Mouse (Mus musculus): ENCODE data around the gene Klhdc1. TPM values are rescaled to one million over a fixed set of nuclear protein-coding genes. Genes with fewer than 3 reads are reported as not detected.

The Klhdc1 gene
- total and polyA plus RNA-seq, 3 experiments = 6.4 to 8.2 (median 7.2) TPM

DNA sequence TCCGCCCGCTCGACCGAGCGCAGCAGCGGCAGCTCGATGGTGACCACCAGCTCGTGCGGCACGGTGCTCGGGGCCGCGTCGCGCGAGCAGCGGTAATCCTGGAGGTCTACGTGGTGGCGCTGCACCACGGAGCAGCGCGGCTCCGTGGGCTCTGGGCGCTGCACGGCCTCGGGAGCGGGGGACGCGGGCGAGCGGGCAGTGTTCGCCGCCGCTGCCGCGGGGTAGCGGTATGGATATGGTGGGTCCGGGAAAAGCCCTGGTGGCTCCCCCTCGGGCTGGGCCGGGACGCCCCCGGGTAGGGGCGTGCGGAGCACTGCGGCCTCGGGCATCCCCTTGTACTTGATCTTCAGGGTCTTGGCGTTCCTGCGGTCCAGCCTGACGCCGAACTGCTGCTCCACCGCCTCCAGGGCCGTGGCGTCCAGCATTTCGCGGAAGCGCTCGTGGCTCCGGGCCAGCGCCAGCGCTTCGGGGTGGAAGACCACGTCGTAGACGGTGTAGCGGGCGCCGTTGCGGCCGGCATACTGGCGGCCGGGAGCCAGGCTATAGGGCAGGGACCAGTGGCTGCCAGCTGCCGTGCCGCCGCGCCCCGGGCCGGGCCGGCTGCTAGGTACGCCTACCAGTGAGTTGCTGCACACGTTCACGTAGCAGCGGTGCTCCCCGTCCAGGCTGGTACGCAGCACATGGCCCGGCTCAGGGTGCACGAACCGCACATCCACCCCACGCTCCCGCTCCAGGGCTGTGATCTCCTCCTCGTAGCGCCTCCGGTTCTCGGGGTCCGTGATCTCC, 43.4 kb upstream of the Klhdc1 start:
- H3K4me1 ChIP-seq (ENCODE audit: control insufficient read depth in 1 of 2, insufficient read depth in 2 of 2) = peaks cover 6 to 29% of the 10 kb centered on the region in 2 experiments; a peak in 3 of 4 replicates
- no peak for TF ChIP-seq POLR2A (IDR thresholded peaks at IDR 0.05; ENCODE audit: low read depth, low read length)
- TF ChIP-seq ELF1 (IDR thresholded peaks at IDR 0.05; ENCODE audit: low read depth, low read length) = peak; percentile 23; the same call in 1 of the 2 replicates
- TF ChIP-seq MXI1 (IDR thresholded peaks at IDR 0.05; ENCODE audit: low read depth, low read length) = peak; percentile 91
- no peak for TF ChIP-seq JUND (conservative IDR thresholded peaks at IDR 0.05; ENCODE audit: low read depth, low read length)
- TF ChIP-seq MYC (IDR thresholded peaks at IDR 0.05; ENCODE audit: low read depth, low read length) = peak; percentile 8; the same call in 1 of the 2 replicates
- TF ChIP-seq UBTF (IDR thresholded peaks at IDR 0.05; ENCODE audit: low read depth, low read length) = peak; percentile 70
- no peak for TF ChIP-seq E2F4 (IDR thresholded peaks at IDR 0.05; ENCODE audit: insufficient replicate concordance, low read depth, low read length)
- TF ChIP-seq TBP (conservative IDR thresholded peaks at IDR 0.05; ENCODE audit: low read depth, low read length) = no peak
- peak; percentile 7; the same call in 1 of the 2 replicates for TF ChIP-seq ZMIZ1 (IDR thresholded peaks at IDR 0.05; ENCODE audit: low read depth, low read length)
- no peak for TF ChIP-seq BHLHE40 (IDR thresholded peaks at IDR 0.05; ENCODE audit: low read depth, low read length)
- no peak for TF ChIP-seq CTCF (conservative IDR thresholded peaks at IDR 0.05 in 1 of 2, IDR thresholded peaks at IDR 0.05 in 1 of 2; ENCODE audit: low read depth in 2 of 2, low read length in 2 of 2)
- dilution Hi-C loops (cut with MboI; ENCODE audit: extremely low pct_ligation_motif_present, extremely low pct_unique_long_range_greater_than_20kb, low sequenced_read_pairs) = no loop called here
- in situ Hi-C loops (cut with MboI; ENCODE audit: low pct_ligation_motif_present, low pct_unique_long_range_greater_than_20kb, low sequenced_read_pairs) = no loop called here
- H3K79me2 ChIP-seq (replicated peaks; ENCODE audit: control insufficient read depth, extremely low read depth, insufficient read depth, poor library complexity, severe bottlenecking) = peaks cover 47% of the 10 kb centered on the region
- peak overlapping the region; percentile 91 to 98 (median 97) for H3K4me3 ChIP-seq (replicated peaks in 1 of 3; ENCODE audit: low read depth in 2 of 3, low read length in 2 of 3, poor library complexity in 1 of 3)
- peak overlapping the region; percentile 61 for H3K9ac ChIP-seq (ENCODE audit: insufficient read depth, low read depth)
- peaks cover 22 to 38% of the 10 kb centered on the region in 2 experiments for H3K36me3 ChIP-seq (replicated peaks in 1 of 2; ENCODE audit: control insufficient read depth in 1 of 2, insufficient read depth in 1 of 2, low read length in 1 of 2)
- H3K27me3 ChIP-seq (replicated peaks) = no peaks in the 10 kb centered on the region
- DNase-seq (ENCODE audit: extremely low read depth) = no peak
- peak overlapping the region; percentile 91 for H3K4me2 ChIP-seq (ENCODE audit: insufficient read depth, low read depth, poor library complexity, severe bottlenecking)
- peak overlapping the region; percentile 84 for H3K27ac ChIP-seq (ENCODE audit: insufficient read depth, low read depth)
- no peaks in the 10 kb centered on the region for H3K9me3 ChIP-seq (replicated peaks; ENCODE audit: low read length)

DNA sequence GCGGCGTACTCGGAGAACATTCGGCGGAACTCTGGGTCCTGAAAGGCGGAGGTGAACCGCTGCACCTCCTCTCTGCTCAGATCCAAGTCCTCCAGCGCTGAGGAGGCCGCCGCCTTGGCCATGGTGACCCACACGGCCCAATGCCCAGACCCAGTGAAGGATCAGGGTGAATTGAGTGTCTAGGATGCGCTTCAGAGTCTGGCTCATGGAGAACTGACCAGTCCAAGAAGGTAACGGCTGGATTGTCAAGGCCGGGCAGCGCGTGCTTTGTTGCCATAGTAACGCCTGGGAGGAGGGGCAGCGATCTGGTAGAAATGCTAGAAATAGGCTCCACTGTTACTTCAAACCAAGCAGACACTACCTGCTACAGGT, 42.8 kb upstream of the Klhdc1 start, which contains the start of gene Dnaaf2:
Dnaaf2 (minus strand) TSS at position 266 of the 372 bp plus-strand sequence.
- Histone ChIP-seq H3K4me1 (ENCODE audit: control insufficient read depth in 1 of 2, insufficient read depth in 2 of 2) (peaks cover 6 to 23% of the 10 kb centered on the region in 2 experiments; a peak in 3 of 4 replicates), H3K79me2 (replicated peaks; ENCODE audit: control insufficient read depth, extremely low read depth, insufficient read depth, poor library complexity, severe bottlenecking) (peaks cover 41% of the 10 kb centered on the region), H3K36me3 (replicated peaks in 1 of 2; ENCODE audit: control insufficient read depth in 1 of 2, insufficient read depth in 1 of 2, low read length in 1 of 2) (peaks cover 26 to 40% of the 10 kb centered on the region in 2 experiments), H3K9me3 (replicated peaks; ENCODE audit: low read length) (no peaks in the 10 kb centered on the region), H3K4me2 (ENCODE audit: insufficient read depth, low read depth, poor library complexity, severe bottlenecking) (peak within 1 kb of the TSS; percentile 91), H3K4me3 (replicated peaks in 1 of 3; ENCODE audit: low read depth in 2 of 3, low read length in 2 of 3, poor library complexity in 1 of 3) (peak within 1 kb of the TSS; percentile 91 to 98 (median 97)), H3K9ac (ENCODE audit: insufficient read depth, low read depth) (peak within 1 kb of the TSS; percentile 61), H3K27ac (ENCODE audit: insufficient read depth, low read depth) (peak within 1 kb of the TSS; percentile 84), H3K27me3 (replicated peaks) (no peaks in the 10 kb centered on the region)
- dilution Hi-C loops (cut with MboI; ENCODE audit: extremely low pct_ligation_motif_present, extremely low pct_unique_long_range_greater_than_20kb, low sequenced_read_pairs) (no loop called here), in situ Hi-C loops (cut with MboI; ENCODE audit: low pct_ligation_motif_present, low pct_unique_long_range_greater_than_20kb, low sequenced_read_pairs) (no loop called here)
- peak; percentile 67 for DNase-seq (ENCODE audit: extremely low read depth)
- no peak for TF ChIP-seq ELF1 (IDR thresholded peaks at IDR 0.05; ENCODE audit: low read depth, low read length)
- TF ChIP-seq KAT2A (IDR thresholded peaks at IDR 0.05; ENCODE audit: insufficient replicate concordance, low read length) = no peak
- no peak for TF ChIP-seq EP300 (IDR thresholded peaks at IDR 0.05; ENCODE audit: low read length)
- no peak; the same call in 1 of the 2 replicates for TF ChIP-seq UBTF (IDR thresholded peaks at IDR 0.05; ENCODE audit: low read depth, low read length)
- TF ChIP-seq HCFC1 (IDR thresholded peaks at IDR 0.05; ENCODE audit: low read depth, low read length) = no peak
- TF ChIP-seq ZNF384 (IDR thresholded peaks at IDR 0.05; ENCODE audit: low read depth, low read length) = no peak
- TF ChIP-seq POLR2A (IDR thresholded peaks at IDR 0.05; ENCODE audit: low read depth, low read length) = 0 out of 2 replicates have a peak, but pooled peaks have one; percentile 20
- TF ChIP-seq NELFE (IDR thresholded peaks at IDR 0.05; ENCODE audit: low read depth, low read length) = no peak
- peak; percentile 49; the same call in 1 of the 2 replicates for TF ChIP-seq CHD2 (IDR thresholded peaks at IDR 0.05; ENCODE audit: low read length)
- no peak for TF ChIP-seq JUND (conservative IDR thresholded peaks at IDR 0.05; ENCODE audit: low read depth, low read length)
- no peak for TF ChIP-seq POLR2AphosphoS2 (IDR thresholded peaks at IDR 0.05; ENCODE audit: low read depth, low read length)
- TF ChIP-seq MAX (IDR thresholded peaks at IDR 0.05; ENCODE audit: low read length) = 0 out of 2 replicates have a peak, but pooled peaks have one; percentile 23
- TF ChIP-seq ZMIZ1 (IDR thresholded peaks at IDR 0.05; ENCODE audit: low read depth, low read length) = no peak
- TF ChIP-seq CHD1 (IDR thresholded peaks at IDR 0.05; ENCODE audit: low read depth, low read length) = no peak
- TF ChIP-seq MYC (IDR thresholded peaks at IDR 0.05; ENCODE audit: low read depth, low read length) = no peak
- no peak for TF ChIP-seq E2F4 (IDR thresholded peaks at IDR 0.05; ENCODE audit: insufficient replicate concordance, low read depth, low read length)
- TF ChIP-seq BHLHE40 (IDR thresholded peaks at IDR 0.05; ENCODE audit: low read depth, low read length) = peak; percentile 10; the same call in 1 of the 2 replicates
- no peak for TF ChIP-seq USF1 (IDR thresholded peaks at IDR 0.05; ENCODE audit: low read depth, low read length)
- peak; percentile 87 for TF ChIP-seq MXI1 (IDR thresholded peaks at IDR 0.05; ENCODE audit: low read depth, low read length)
- TF ChIP-seq NRF1 (IDR thresholded peaks at IDR 0.05; ENCODE audit: low read depth, low read length) = no peak
- TF ChIP-seq MAZ (IDR thresholded peaks at IDR 0.05; ENCODE audit: low read depth, low read length) = no peak
- no peak for TF ChIP-seq GABPA (IDR thresholded peaks at IDR 0.05; ENCODE audit: insufficient replicate concordance, low read depth, low read length)
- TF ChIP-seq TBP (conservative IDR thresholded peaks at IDR 0.05; ENCODE audit: low read depth, low read length) = no peak
- no peak for TF ChIP-seq JUN (IDR thresholded peaks at IDR 0.05; ENCODE audit: insufficient read depth, low read depth, low read length)
- TF ChIP-seq PAX5 (IDR thresholded peaks at IDR 0.05; ENCODE audit: low read length) = no peak
- TF ChIP-seq SIN3A (IDR thresholded peaks at IDR 0.05; ENCODE audit: low read length) = peak; percentile 96
- TF ChIP-seq ZC3H11A (IDR thresholded peaks at IDR 0.05; ENCODE audit: low read depth, low read length) = no peak
- no peak for TF ChIP-seq TCF12 (IDR thresholded peaks at IDR 0.05; ENCODE audit: low read depth, low read length)
